Mouse (Mus musculus) heart, embryonic 10.5 days (tissue): ENCODE results near the gene Trim71. TPM values are rescaled to one million over a fixed set of nuclear protein-coding genes. Genes with fewer than 3 reads are reported as not detected.
A peak's percentile ranks its signal among the peaks of the same experiment; 100 is the strongest.
"Not testable (repeated sequence)": the region's sequence is repeated elsewhere in the genome, so short reads cannot be mapped to it uniquely, and the experiment has no call there.

Experiments used
- DNase-seq: peaks from one replicate; pipeline ENCODE4 v3.0.0-alpha.2; 2017; ENCODE audit warnings: low spot score
- H3K27ac ChIP-seq: fragments of 300-500 bp; sonication (generic); 2 replicates; pipeline ENCODE4 v1.5.1; 2016; ENCODE audit warnings: mild to moderate bottlenecking
- H3K27me3 ChIP-seq: fragments of 300-500 bp; sonication (generic); 2 replicates; pipeline ENCODE4 v1.6.1; 2016; ENCODE audit warnings: mild to moderate bottlenecking; ENCODE audit not compliant: poor library complexity, insufficient read depth, severe bottlenecking
- H3K36me3 ChIP-seq: fragments of 300-500 bp; sonication (generic); 2 replicates; pipeline ENCODE4 v1.6.1; 2016; ENCODE audit warnings: mild to moderate bottlenecking, moderate library complexity
- H3K4me1 ChIP-seq: fragments of 300-500 bp; sonication (generic); 2 replicates; pipeline ENCODE4 v1.6.1; 2016; ENCODE audit warnings: mild to moderate bottlenecking
- H3K4me3 ChIP-seq: fragments of 300-500 bp; sonication (generic); 2 replicates; pipeline ENCODE4 v1.5.1; 2016; ENCODE audit warnings: mild to moderate bottlenecking, moderate library complexity
- H3K9me3 ChIP-seq: fragments of 300-500 bp; sonication (generic); 2 replicates; pipeline ENCODE4 v1.6.1; 2016; ENCODE audit warnings: mild to moderate bottlenecking, moderate library complexity
- WGBS: fragments of 180-500 bp; shearing (Covaris S2); methylation state at CpG from one replicate; pipeline ENCODE4 v1.1.7; 2016; 5-methylcytosine and 5-hydroxymethylcytosine counted together
- polyA plus RNA-seq: library from polyadenylated mRNA; unstranded; fragments of >200 nt; fragmentation: Nextera tagmentation; extraction: Ambion mirVana; gene quantifications from 2 replicates; pipeline ENCODE4 v1.2.1, GENCODE M21; 2016

The Trim71 gene
- polyA plus RNA-seq, 1 experiment from 2014 or later: 3.1 TPM

- Histone ChIP-seq H3K4me3 (no peak overlapping the region), H3K4me1 (peaks cover 64% of the 10 kb centered on the region), H3K27me3 (no peaks in the 10 kb centered on the region), H3K36me3 (no peaks in the 10 kb centered on the region), H3K27ac (peak overlapping the region; percentile 70), H3K9me3 (no peaks in the 10 kb centered on the region)
- DNase-seq: no peak
- 67% methylated on average over 11 of the region's 11 CpGs for WGBS
Measured at GRCm38 (mm10) chr9:114531276-114531675, 32.9 kb downstream of the Trim71 start.

- WGBS: 53% methylated on average over 9 of the region's 9 CpGs
- H3K4me1 ChIP-seq: peaks cover 63% of the 10 kb centered on the region
- DNase-seq: peak; percentile 54
- no peaks in the 10 kb centered on the region for H3K27me3 ChIP-seq
- peak overlapping the region; percentile 85 for H3K27ac ChIP-seq
- H3K4me3 ChIP-seq: no peak overlapping the region
- no peaks in the 10 kb centered on the region for H3K9me3 ChIP-seq
- peaks cover 6% of the 10 kb centered on the region; the same call in 1 of the 2 replicates for H3K36me3 ChIP-seq
Measured at GRCm38 (mm10) chr9:114528680-114529048, 35.5 kb downstream of the Trim71 start.

- Histone ChIP-seq H3K4me1 (peaks cover 60% of the 10 kb centered on the region), H3K27ac (peak overlapping the region; percentile 85), H3K36me3 (peaks cover 6% of the 10 kb centered on the region; the same call in 1 of the 2 replicates), H3K9me3 (no peaks in the 10 kb centered on the region), H3K4me3 (peak overlapping the region; percentile 44), H3K27me3 (no peaks in the 10 kb centered on the region)
- DNase-seq: peak; percentile 90
- 11% methylated on average over 17 of the region's 17 CpGs for WGBS
Measured at GRCm38 (mm10) chr9:114527992-114528679, 36.0 kb downstream of the Trim71 start.

GRCm38 (mm10) chr9:114527085-114527484, 37.1 kb downstream of the Trim71 start:
- no peaks in the 10 kb centered on the region for H3K9me3 ChIP-seq
- H3K27me3 ChIP-seq: no peaks in the 10 kb centered on the region
- peaks cover 56% of the 10 kb centered on the region for H3K4me1 ChIP-seq
- H3K4me3 ChIP-seq: peak overlapping the region; percentile 42
- peaks cover 6% of the 10 kb centered on the region; the same call in 1 of the 2 replicates for H3K36me3 ChIP-seq
- H3K27ac ChIP-seq: peak overlapping the region; percentile 85
- 2% methylated on average over 16 of the region's 16 CpGs for WGBS
- peak; percentile 92 for DNase-seq

GRCm38 (mm10) chr9:114526581-114526980, 37.6 kb downstream of the Trim71 start:
- peak overlapping the region; percentile 85 for H3K27ac ChIP-seq

GRCm38 (mm10) chr9:114525891-114526290, 38.3 kb downstream of the Trim71 start:
- no peaks in the 10 kb centered on the region for H3K9me3 ChIP-seq
- H3K36me3 ChIP-seq: peaks cover 6% of the 10 kb centered on the region; the same call in 1 of the 2 replicates
- peak overlapping the region; percentile 42; the same call in 1 of the 2 replicates for H3K4me3 ChIP-seq
- WGBS: 9% methylated on average over 8 of the region's 8 CpGs
- no peak for DNase-seq
- H3K4me1 ChIP-seq: peaks cover 48% of the 10 kb centered on the region
- no peaks in the 10 kb centered on the region for H3K27me3 ChIP-seq
- peak overlapping the region; percentile 85 for H3K27ac ChIP-seq

More at GRCm38 (mm10) chr9:114526581-114526980, 37.6 kb downstream of the Trim71 start:
- Histone ChIP-seq H3K4me1 (peaks cover 55% of the 10 kb centered on the region), H3K9me3 (no peaks in the 10 kb centered on the region), H3K36me3 (peaks cover 6% of the 10 kb centered on the region; the same call in 1 of the 2 replicates), H3K27me3 (no peaks in the 10 kb centered on the region), H3K4me3 (peak overlapping the region; percentile 42)
- WGBS: 5% methylated on average over 8 of the region's 8 CpGs
- DNase-seq: peak; percentile 76

- H3K4me1 ChIP-seq: peaks cover 41% of the 10 kb centered on the region
- no peaks in the 10 kb centered on the region for H3K9me3 ChIP-seq
- peaks cover 6% of the 10 kb centered on the region; the same call in 1 of the 2 replicates for H3K36me3 ChIP-seq
- H3K4me3 ChIP-seq: no peak overlapping the region
- WGBS: 79% methylated on average over 14 of the region's 15 CpGs
- peak; percentile 71 for DNase-seq
- peak overlapping the region; percentile 36; the same call in 1 of the 2 replicates for H3K27ac ChIP-seq
- H3K27me3 ChIP-seq: no peaks in the 10 kb centered on the region
Measured at GRCm38 (mm10) chr9:114525073-114525633, 39.0 kb downstream of the Trim71 start.

- peaks cover 6% of the 10 kb centered on the region; the same call in 1 of the 2 replicates for H3K36me3 ChIP-seq
- no peak overlapping the region for H3K27ac ChIP-seq
- no peak for DNase-seq
- no peak overlapping the region for H3K4me3 ChIP-seq
- peaks cover 40% of the 10 kb centered on the region for H3K4me1 ChIP-seq
- no peaks in the 10 kb centered on the region for H3K9me3 ChIP-seq
- WGBS: 90% methylated on average over 9 of the region's 9 CpGs
- H3K27me3 ChIP-seq: no peaks in the 10 kb centered on the region
Measured at GRCm38 (mm10) chr9:114522501-114522900, 41.7 kb downstream of the Trim71 start.

- DNase-seq: no peak
- H3K9me3 ChIP-seq: no peaks in the 10 kb centered on the region
- H3K36me3 ChIP-seq: peaks cover 6% of the 10 kb centered on the region; the same call in 1 of the 2 replicates
- H3K27ac ChIP-seq: no peak overlapping the region
- H3K4me1 ChIP-seq: peaks cover 40% of the 10 kb centered on the region
- no peak overlapping the region for H3K4me3 ChIP-seq
- H3K27me3 ChIP-seq: no peaks in the 10 kb centered on the region
- WGBS: 52% methylated on average over 5 of the region's 5 CpGs
Measured at GRCm38 (mm10) chr9:114522041-114522440, 42.1 kb downstream of the Trim71 start.

- H3K9me3 ChIP-seq, DNase-seq, H3K4me3 ChIP-seq, H3K27ac ChIP-seq, H3K27me3 ChIP-seq, H3K36me3 ChIP-seq: not testable (repeated sequence)
- WGBS: 77% methylated on average over 4 of the region's 4 CpGs
- H3K4me1 ChIP-seq: peaks cover 34% of the 10 kb centered on the region
Measured at GRCm38 (mm10) chr9:114520529-114520928, 43.6 kb downstream of the Trim71 start.

- H3K4me3 ChIP-seq: no peak overlapping the region
- peaks cover 12% of the 10 kb centered on the region for H3K36me3 ChIP-seq
Measured at GRCm38 (mm10) chr9:114518812-114519477, 45.2 kb downstream of the Trim71 start.

GRCm38 (mm10) chr9:114517924-114518497, 46.2 kb downstream of the Trim71 start:
- Histone ChIP-seq H3K27me3 (no peaks in the 10 kb centered on the region), H3K4me1 (peaks cover 32% of the 10 kb centered on the region), H3K36me3 (peaks cover 21% of the 10 kb centered on the region), H3K9me3 (peaks cover 11% of the 10 kb centered on the region), H3K4me3 (no peak overlapping the region), H3K27ac (no peak overlapping the region)
- no peak for DNase-seq
- 80% methylated on average over 13 of the region's 13 CpGs for WGBS

More at GRCm38 (mm10) chr9:114518812-114519477, 45.2 kb downstream of the Trim71 start:
- Histone ChIP-seq H3K9me3 (0 out of 2 replicates have a peak, but pooled peaks cover 1% of the 10 kb centered on the region), H3K27ac (no peak overlapping the region), H3K27me3 (no peaks in the 10 kb centered on the region), H3K4me1 (peaks cover 32% of the 10 kb centered on the region)
- WGBS: 75% methylated on average over 9 of the region's 9 CpGs
- no peak for DNase-seq
